Mouse (Mus musculus) kidney, adult 2 months (tissue): ENCODE data around the gene Tas1r1.

Experiments
- CTCF ChIP-seq: fragments of 200-500 bp; conservative IDR thresholded peaks from 2 replicates; pipeline ENCODE4 v1.5.1; 2011; ENCODE audit warnings: low read depth, mild to moderate bottlenecking, control low read depth, low read length, moderate library complexity, mixed read lengths; ENCODE audit not compliant: insufficient read depth, insufficient read length
- POLR2A ChIP-seq: fragments of 200-500 bp; IDR thresholded peaks from one replicate; pipeline ENCODE4 v1.6.1; 2011; ENCODE audit warnings: low read depth, low read length, control low read depth

DNA sequence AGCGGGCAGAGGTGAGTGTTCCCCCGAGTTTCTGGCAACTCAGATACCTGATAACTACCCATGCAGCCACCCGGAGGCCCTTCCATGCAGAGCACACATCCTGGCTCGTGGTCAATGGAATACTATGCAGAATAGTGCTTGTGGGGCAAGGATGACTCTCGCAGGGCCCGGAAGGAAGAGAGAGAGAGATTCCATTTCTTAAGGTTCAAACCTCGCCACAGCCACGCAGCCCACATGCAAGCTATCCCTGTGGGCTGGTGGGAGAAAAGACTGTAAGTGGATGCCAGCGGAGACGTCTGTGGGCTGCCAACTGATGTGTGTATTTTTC lies 50.4 kb downstream of the Tas1r1 start:
- TF ChIP-seq CTCF (no peak), POLR2A (no peak)
